Mouse (Mus musculus) MN1 (cell line): ENCODE results near the gene Med7.

Source experiments
- DNase-seq: peaks from one replicate; pipeline ENCODE4 v3.0.0-alpha.2; 2016; ENCODE audit warnings: low spot score

Gene Med7

DNA sequence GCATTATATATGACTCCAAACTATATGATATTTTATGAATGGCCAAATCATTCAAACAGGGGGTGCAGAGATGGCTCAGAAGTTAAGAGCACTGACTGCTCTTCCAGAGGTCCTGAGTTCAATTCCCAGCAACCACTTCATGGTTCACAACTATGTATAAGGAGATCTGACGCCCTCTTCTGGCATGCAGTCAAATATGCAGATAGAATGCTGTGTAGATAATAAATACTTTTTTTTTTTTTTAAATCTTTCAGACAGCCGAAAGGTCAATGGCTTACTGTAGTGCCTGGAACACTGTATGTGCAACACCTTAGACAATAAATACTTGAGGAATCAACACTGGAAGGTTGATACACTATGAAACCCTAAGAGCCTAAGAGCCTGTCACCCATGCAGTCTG is 6.6 kb upstream of the Med7 start:
- no peak for DNase-seq

GRCm38 (mm10) chr11:46431129-46431528 is 5.6 kb upstream of the Med7 start:
- DNase-seq: peak; percentile 69

DNA sequence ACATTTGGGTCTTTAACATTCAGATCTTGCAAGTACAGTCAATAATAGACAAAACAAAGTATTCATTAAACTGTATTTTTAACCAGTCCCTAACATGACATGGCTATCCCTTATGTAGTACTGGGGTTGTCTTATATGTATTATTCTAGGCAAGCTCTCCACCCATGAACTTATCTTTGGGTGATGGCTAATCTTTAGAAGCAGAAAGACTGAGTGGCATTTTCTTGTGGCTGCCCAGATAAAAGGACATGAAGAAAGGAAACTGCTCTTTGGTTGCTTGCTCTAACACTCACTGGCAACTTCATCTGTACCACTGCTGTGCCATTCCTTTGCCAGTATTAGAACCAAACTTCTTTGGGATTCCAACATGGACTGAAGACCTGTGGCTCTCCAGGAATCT is 1.4 kb upstream of the Med7 start:
- DNase-seq: no peak

DNA sequence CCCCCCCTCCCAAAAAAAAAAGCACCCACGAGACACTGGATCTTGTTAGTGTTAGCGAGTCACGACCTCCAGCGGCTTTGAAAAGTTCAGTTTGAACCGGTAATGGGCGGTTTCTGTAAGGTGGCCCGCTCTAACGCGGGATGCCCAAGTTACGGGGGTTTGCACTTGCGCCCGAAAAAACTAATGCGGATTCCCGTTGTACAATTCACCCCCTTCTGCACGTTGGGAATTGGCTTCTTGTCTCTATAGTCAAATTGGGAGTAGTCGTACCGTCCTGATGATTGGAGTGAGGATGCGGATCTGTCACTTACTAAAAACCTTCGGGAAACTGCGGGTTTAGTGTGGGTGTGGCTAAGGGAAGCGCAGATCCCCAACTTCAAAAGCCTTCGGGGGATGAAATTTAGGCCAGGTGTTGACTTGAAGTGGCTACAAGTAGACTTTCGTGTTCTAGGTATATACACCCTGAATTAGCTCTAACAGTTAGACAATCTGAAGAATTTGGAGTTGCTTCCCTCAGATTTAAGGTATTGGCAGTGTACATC is 805 bp downstream of the Med7 start:
- DNase-seq: peak; percentile 60

GRCm38 (mm10) chr11:46439005-46439543 is 2.3 kb downstream of the Med7 start:
- DNase-seq: no peak

GRCm38 (mm10) chr11:46441774-46442173 is 5.0 kb downstream of the Med7 start:
- DNase-seq: no peak

DNA sequence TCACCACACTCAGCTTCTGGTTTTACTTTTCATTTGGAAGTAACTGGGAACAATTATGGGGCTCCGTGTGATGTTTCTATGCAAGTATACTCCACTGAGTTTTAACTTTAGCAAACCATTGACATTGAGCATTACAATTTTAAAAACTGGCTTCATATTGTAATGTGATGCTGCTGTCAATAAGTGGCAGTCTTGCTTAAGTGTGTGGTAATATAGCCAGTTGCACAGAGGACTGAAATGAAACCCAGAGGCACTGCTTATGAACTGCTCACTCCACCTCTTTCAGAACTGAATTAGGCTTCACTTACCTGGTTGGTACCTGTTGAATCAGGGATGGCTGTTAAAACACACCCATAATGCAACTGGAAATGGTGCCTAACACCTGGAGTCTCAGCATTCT is 6.4 kb downstream of the Med7 start:
- no peak for DNase-seq

- no peak for DNase-seq
Measured at GRCm38 (mm10) chr11:46443979-46444378, 7.3 kb downstream of the Med7 start.

DNA sequence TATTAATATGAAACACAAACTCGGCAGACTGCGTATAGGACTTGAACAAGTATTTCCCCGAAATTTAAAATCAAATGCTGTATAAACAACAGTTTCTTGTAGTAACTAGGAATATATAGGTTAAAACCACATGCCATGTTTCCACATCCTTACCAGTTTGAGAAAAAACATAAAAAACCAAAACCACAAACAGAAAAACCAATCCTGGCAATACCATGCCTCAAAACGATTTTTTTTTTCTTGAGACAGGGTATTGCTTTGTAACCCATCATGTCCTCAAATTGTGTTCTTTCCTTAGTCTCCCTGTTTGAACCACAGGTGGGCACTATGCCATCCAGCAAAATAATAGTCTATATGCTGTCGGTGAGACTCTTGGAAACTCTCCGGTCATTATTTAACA is 9.4 kb downstream of the Med7 start:
- no peak for DNase-seq

GRCm38 (mm10) chr11:46447644-46448484 is 11.1 kb downstream of the Med7 start:
- no peak for DNase-seq

DNA sequence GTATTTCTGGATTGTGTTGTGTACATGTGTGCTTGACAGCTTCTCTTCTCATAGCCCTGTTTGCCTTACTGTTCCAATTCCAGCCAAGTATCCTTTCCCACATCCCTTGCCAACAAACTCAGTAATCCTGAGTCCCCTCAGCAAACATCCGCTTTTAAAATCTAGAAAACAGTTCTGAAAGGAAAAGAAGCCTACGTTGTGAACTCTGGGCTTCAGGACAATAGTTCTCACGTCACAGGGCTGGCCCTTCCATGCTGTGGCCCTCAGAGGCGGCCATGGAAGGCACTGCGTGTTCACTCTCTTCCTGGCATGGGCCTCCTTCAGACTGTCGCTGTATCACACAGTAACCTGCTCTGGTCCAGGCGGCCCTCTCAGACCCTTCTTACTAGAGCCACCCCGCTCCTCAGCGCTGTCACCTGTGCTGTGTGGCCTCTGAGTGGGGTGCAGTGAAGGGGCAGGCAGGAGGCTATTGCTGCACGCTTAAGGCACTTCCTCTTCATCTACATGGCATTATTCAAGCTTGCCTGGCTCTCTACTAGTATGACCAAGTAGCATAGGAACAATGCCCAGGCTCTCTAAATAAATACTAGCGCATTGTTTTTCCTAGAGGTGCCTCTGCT is 12.8 kb downstream of the Med7 start:
- no peak for DNase-seq

GRCm38 (mm10) chr11:46454453-46455045 is 17.8 kb downstream of the Med7 start, which contains the start of gene Havcr2:
Gene Havcr2 (plus strand): TSS chr11:46454935.
- no peak for DNase-seq

- DNase-seq: no peak
Measured at GRCm38 (mm10) chr11:46459960-46460359, 23.2 kb downstream of the Med7 start.

GRCm38 (mm10) chr11:46461362-46461761 is 24.6 kb downstream of the Med7 start:
- DNase-seq: no peak

DNA sequence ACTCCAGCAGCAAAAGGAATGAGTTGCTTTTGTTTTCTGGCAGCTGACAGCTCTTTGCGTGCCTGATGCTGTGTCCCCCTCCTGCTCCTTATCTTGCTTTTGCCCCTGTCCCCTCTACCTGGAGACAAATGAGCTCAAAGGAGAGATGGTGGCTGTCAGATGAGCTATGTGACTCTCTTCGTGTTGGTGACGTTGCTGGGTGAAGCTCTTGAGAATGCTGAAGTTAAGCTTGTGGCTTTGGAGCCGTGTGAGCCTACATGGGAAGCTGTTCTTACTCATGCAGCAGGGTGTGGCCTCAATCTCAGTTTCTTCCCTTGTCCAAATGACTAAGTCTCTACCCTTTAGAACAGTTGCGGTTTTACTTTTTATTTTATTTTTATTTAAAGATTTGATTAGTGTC is 25.2 kb downstream of the Med7 start:
- no peak for DNase-seq

GRCm38 (mm10) chr11:46466878-46467277 is 30.2 kb downstream of the Med7 start:
- no peak for DNase-seq

DNA sequence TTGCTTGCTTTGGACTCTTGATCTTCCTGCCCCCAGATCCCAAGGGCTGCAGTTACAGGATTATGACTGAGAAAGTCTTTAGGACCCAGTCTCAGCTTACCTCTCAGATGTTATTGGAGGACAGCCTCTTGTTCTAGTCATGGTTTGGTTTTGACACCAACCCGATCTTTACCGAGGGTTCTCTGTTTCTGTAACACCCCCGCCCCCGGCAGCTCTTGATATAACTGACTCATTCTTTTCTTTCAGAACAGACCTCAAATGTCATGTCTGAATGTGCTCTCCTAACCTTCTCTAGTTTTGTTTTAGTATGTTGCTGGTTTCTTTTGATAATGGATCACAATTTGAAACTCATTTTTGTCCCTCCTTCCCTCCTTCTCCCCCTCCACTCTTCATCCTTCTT is 37.5 kb downstream of the Med7 start:
- no peak for DNase-seq

DNA sequence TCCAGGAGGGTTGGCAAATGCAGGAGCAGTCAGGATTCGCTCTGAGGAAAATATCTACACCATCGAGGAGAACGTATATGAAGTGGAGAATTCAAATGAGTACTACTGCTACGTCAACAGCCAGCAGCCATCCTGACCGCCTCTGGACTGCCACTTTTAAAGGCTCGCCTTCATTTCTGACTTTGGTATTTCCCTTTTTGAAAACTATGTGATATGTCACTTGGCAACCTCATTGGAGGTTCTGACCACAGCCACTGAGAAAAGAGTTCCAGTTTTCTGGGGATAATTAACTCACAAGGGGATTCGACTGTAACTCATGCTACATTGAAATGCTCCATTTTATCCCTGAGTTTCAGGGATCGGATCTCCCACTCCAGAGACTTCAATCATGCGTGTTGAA is 42.6 kb downstream of the Med7 start:
- DNase-seq: no peak

GRCm38 (mm10) chr11:46480517-46480916 is 43.8 kb downstream of the Med7 start:
- DNase-seq: no peak

GRCm38 (mm10) chr11:46488231-46488630 is 51.5 kb downstream of the Med7 start:
- no peak for DNase-seq

- DNase-seq: no peak
Measured at GRCm38 (mm10) chr11:46488650-46489049, 51.9 kb downstream of the Med7 start.
